Mouse (Mus musculus) midbrain, embryonic 12.5 days (tissue): ENCODE measurements around the gene Gucd1. TPM values are rescaled to one million over a fixed set of nuclear protein-coding genes. Genes with fewer than 3 reads are reported as not detected.

ENCODE experiments used
- ATAC-seq: fragments of 200-750 bp; cut with Nextera tagmentation; 2 replicates; pipeline ENCODE4 v1.8.0; 2017; ENCODE audit warnings: low read depth, moderate TSS enrichment, moderate library complexity; ENCODE audit not compliant: low FRiP score
- H3K27ac ChIP-seq: fragments of 300-500 bp; sonication (generic); replicated peaks from 2 replicates; pipeline ENCODE4 v1.5.1; 2016; ENCODE audit warnings: mild to moderate bottlenecking
- H3K27me3 ChIP-seq: fragments of 300-500 bp; sonication (generic); 2 replicates; pipeline ENCODE4 v1.6.1; 2016; ENCODE audit warnings: mild to moderate bottlenecking
- H3K36me3 ChIP-seq: fragments of 300-500 bp; sonication (generic); 2 replicates; pipeline ENCODE4 v1.6.1; 2016
- H3K4me1 ChIP-seq: fragments of 300-500 bp; sonication (generic); 2 replicates; pipeline ENCODE4 v1.6.1; 2016
- H3K4me2 ChIP-seq: fragments of 300-500 bp; sonication (generic); replicated peaks from 2 replicates; pipeline ENCODE4 v1.6.1; 2016; ENCODE audit warnings: mild to moderate bottlenecking, moderate library complexity
- H3K4me3 ChIP-seq: fragments of 300-500 bp; sonication (generic); 2 replicates; pipeline ENCODE4 v1.5.1; 2016; ENCODE audit warnings: mild to moderate bottlenecking
- H3K9ac ChIP-seq: fragments of 300-500 bp; sonication (generic); replicated peaks from 2 replicates; pipeline ENCODE4 v1.6.1; 2016; ENCODE audit warnings: mild to moderate bottlenecking, moderate library complexity
- H3K9me3 ChIP-seq: fragments of 300-500 bp; sonication (generic); 2 replicates; pipeline ENCODE4 v1.6.1; 2016; ENCODE audit warnings: mild to moderate bottlenecking
- WGBS: fragments of 180-500 bp; shearing (Covaris S2); methylation state at CpG from one replicate; pipeline ENCODE4 v1.1.7; 2016; 5-methylcytosine and 5-hydroxymethylcytosine counted together
- polyA plus RNA-seq: library from polyadenylated mRNA; unstranded; fragments of >200 nt; fragmentation: Nextera tagmentation; extraction: Ambion mirVana; gene quantifications from 2 replicates; pipeline ENCODE4 v1.2.1, GENCODE M21; 2016

Gucd1 gene
- polyA plus RNA-seq, 1 experiment from 2014 or later = 29.3 TPM

DNA sequence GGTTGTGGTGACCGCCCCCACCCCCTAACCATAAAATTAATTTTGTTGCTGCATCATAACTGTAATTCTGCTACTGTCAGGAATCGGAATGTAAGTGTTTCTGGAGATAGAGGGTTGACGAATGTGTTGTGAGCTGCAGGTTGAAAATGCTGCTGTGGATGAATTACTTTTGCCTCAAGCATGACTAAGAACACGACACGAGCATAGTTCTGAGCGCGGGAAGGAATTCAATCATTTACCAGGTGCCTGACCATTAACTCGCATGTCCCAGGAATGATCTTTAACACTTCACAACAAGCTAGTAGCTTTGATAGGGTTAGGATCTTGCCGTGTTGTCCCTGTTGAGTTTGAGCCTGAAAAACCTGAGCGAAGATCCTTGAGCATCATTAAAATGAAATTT lies 180.5 kb downstream of the Gucd1 start:
- Histone ChIP-seq H3K27ac (no peak overlapping the region), H3K9ac (no peak overlapping the region), H3K4me1 (no peaks in the 10 kb centered on the region), H3K9me3 (no peaks in the 10 kb centered on the region), H3K27me3 (no peaks in the 10 kb centered on the region), H3K4me2 (no peak overlapping the region), H3K36me3 (no peaks in the 10 kb centered on the region), H3K4me3 (no peak overlapping the region)
- WGBS = 87% methylated on average over 10 of the region's 10 CpGs
- no peak for ATAC-seq

GRCm38 (mm10) chr10:75335075-75335474 lies 182.7 kb downstream of the Gucd1 start:
- no peaks in the 10 kb centered on the region for H3K27me3 ChIP-seq
- no peak overlapping the region for H3K4me2 ChIP-seq
- ATAC-seq = no peak
- no peak overlapping the region for H3K9ac ChIP-seq
- no peaks in the 10 kb centered on the region for H3K4me1 ChIP-seq
- no peaks in the 10 kb centered on the region for H3K9me3 ChIP-seq
- H3K27ac ChIP-seq = no peak overlapping the region
- no peak overlapping the region for H3K4me3 ChIP-seq
- no peaks in the 10 kb centered on the region for H3K36me3 ChIP-seq
- 90% methylated on average over 6 of the region's 6 CpGs for whole genome bisulfite sequencing

GRCm38 (mm10) chr10:75334175-75334574 lies 183.6 kb downstream of the Gucd1 start:
- H3K4me2 ChIP-seq = no peak overlapping the region
- no peak overlapping the region for H3K4me3 ChIP-seq
- no peak for ATAC-seq
- no peak overlapping the region for H3K27ac ChIP-seq
- H3K9me3 ChIP-seq = no peaks in the 10 kb centered on the region
- no peaks in the 10 kb centered on the region for H3K27me3 ChIP-seq
- WGBS = 82% methylated on average over 7 of the region's 7 CpGs
- H3K9ac ChIP-seq = no peak overlapping the region
- no peaks in the 10 kb centered on the region for H3K36me3 ChIP-seq
- H3K4me1 ChIP-seq = no peaks in the 10 kb centered on the region

- H3K4me3 ChIP-seq = no peak overlapping the region
- H3K4me2 ChIP-seq = no peak overlapping the region
- no peaks in the 10 kb centered on the region for H3K27me3 ChIP-seq
- H3K4me1 ChIP-seq = no peaks in the 10 kb centered on the region
- no peak for ATAC-seq
- 94% methylated on average over 23 of the region's 23 CpGs for WGBS
- H3K9ac ChIP-seq = no peak overlapping the region
- no peak overlapping the region for H3K27ac ChIP-seq
- no peaks in the 10 kb centered on the region for H3K9me3 ChIP-seq
- H3K36me3 ChIP-seq = no peaks in the 10 kb centered on the region
Observed at GRCm38 (mm10) chr10:75333176-75333776, 184.5 kb downstream of the Gucd1 start.

GRCm38 (mm10) chr10:75332268-75332667 lies 185.5 kb downstream of the Gucd1 start:
- no peak overlapping the region for H3K4me3 ChIP-seq
- no peak for ATAC-seq
- no peak overlapping the region for H3K27ac ChIP-seq
- H3K4me2 ChIP-seq = no peak overlapping the region
- WGBS = 91% methylated on average over 3 of the region's 3 CpGs
- no peak overlapping the region for H3K9ac ChIP-seq
- H3K4me1 ChIP-seq = no peaks in the 10 kb centered on the region
- no peaks in the 10 kb centered on the region for H3K36me3 ChIP-seq
- H3K9me3 ChIP-seq = no peaks in the 10 kb centered on the region
- no peaks in the 10 kb centered on the region for H3K27me3 ChIP-seq

DNA sequence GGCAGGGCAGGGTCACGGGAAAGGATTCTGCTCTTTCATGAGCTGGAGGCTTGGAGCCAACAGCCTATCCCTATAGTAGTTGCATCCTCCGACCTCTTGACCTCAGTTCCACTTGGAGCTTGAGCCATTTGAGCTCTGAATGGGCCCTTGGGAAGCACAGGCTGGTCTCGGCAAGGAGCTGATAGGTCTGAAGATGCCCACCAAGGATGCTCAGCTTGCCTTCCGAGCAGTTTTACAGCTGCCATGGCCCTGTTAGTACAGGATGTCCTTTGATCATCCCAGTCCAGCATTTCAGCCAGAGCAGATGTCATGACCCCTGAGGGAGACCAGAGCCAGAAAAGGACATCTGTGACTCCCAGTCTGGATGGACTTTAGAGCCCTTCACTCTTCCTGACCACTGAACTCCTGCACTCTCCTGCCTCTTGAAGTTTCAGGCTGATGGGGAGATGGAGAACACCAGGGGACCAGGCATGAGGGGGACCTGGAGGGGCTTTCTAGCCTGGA lies 189.5 kb downstream of the Gucd1 start:
- H3K9ac ChIP-seq = no peak overlapping the region
- H3K27me3 ChIP-seq = no peaks in the 10 kb centered on the region
- H3K4me2 ChIP-seq = no peak overlapping the region
- no peaks in the 10 kb centered on the region for H3K9me3 ChIP-seq
- H3K4me3 ChIP-seq = no peak overlapping the region
- no peak for ATAC-seq
- WGBS = 34% methylated on average over 4 of the region's 4 CpGs
- H3K36me3 ChIP-seq = no peaks in the 10 kb centered on the region
- H3K27ac ChIP-seq = no peak overlapping the region
- no peaks in the 10 kb centered on the region for H3K4me1 ChIP-seq

- H3K27ac ChIP-seq = no peak overlapping the region
- no peak overlapping the region for H3K4me3 ChIP-seq
- no peak overlapping the region for H3K4me2 ChIP-seq
- no peaks in the 10 kb centered on the region for H3K27me3 ChIP-seq
- no peaks in the 10 kb centered on the region for H3K4me1 ChIP-seq
- ATAC-seq = no peak
- 85% methylated on average over 11 of the region's 11 CpGs for WGBS
- H3K9ac ChIP-seq = no peak overlapping the region
- no peaks in the 10 kb centered on the region for H3K36me3 ChIP-seq
- H3K9me3 ChIP-seq = no peaks in the 10 kb centered on the region
Observed at GRCm38 (mm10) chr10:75327081-75327480, 190.7 kb downstream of the Gucd1 start.

- 86% methylated on average over 3 of the region's 3 CpGs for WGBS
- Histone ChIP-seq H3K9ac (no peak overlapping the region), H3K36me3 (no peaks in the 10 kb centered on the region), H3K4me2 (no peak overlapping the region), H3K27me3 (no peaks in the 10 kb centered on the region), H3K27ac (no peak overlapping the region), H3K9me3 (no peaks in the 10 kb centered on the region), H3K4me1 (no peaks in the 10 kb centered on the region), H3K4me3 (no peak overlapping the region)
- no peak for ATAC-seq
Observed at GRCm38 (mm10) chr10:75326553-75326952, 191.2 kb downstream of the Gucd1 start.

GRCm38 (mm10) chr10:75325821-75326220 lies 192.0 kb downstream of the Gucd1 start:
- H3K9ac ChIP-seq = no peak overlapping the region
- no peaks in the 10 kb centered on the region for H3K4me1 ChIP-seq
- ATAC-seq = no peak
- no peak overlapping the region for H3K4me2 ChIP-seq
- no peaks in the 10 kb centered on the region for H3K9me3 ChIP-seq
- H3K27me3 ChIP-seq = no peaks in the 10 kb centered on the region
- H3K27ac ChIP-seq = no peak overlapping the region
- H3K4me3 ChIP-seq = no peak overlapping the region
- H3K36me3 ChIP-seq = no peaks in the 10 kb centered on the region
- 93% methylated on average over 23 of the region's 23 CpGs for WGBS

- Histone ChIP-seq H3K4me2 (no peak overlapping the region), H3K36me3 (no peaks in the 10 kb centered on the region), H3K9me3 (no peaks in the 10 kb centered on the region), H3K9ac (no peak overlapping the region), H3K27ac (no peak overlapping the region), H3K27me3 (peaks cover 5% of the 10 kb centered on the region), H3K4me3 (no peak overlapping the region), H3K4me1 (no peaks in the 10 kb centered on the region)
- ATAC-seq = no peak
- WGBS = 75% methylated on average over 10 of the region's 10 CpGs
Observed at GRCm38 (mm10) chr10:75324391-75324790, 193.4 kb downstream of the Gucd1 start.

DNA sequence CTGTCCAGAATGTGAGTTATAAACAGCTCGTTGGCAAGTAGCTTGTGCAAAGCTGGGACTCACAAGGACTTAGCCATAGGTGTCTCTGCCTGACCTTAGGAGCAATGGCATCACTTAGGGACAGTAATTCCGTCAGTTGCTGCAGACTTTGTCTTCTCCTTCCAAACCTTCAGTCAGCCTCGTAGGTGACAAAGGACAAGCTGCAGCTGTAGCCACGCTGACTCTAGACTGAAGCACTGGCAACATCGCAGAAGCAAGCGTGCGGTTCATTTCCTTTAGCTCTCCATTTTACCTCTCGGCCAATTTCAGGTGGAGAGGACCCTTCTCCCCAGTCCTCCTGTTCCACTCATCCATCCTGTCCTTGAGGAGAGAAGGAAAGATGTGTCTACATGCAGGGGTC lies 193.8 kb downstream of the Gucd1 start:
- no peak overlapping the region for H3K9ac ChIP-seq
- no peak overlapping the region for H3K27ac ChIP-seq
- H3K4me2 ChIP-seq = no peak overlapping the region
- no peaks in the 10 kb centered on the region for H3K4me1 ChIP-seq
- ATAC-seq = no peak
- H3K9me3 ChIP-seq = no peaks in the 10 kb centered on the region
- WGBS = 87% methylated on average over 8 of the region's 8 CpGs
- peaks cover 9% of the 10 kb centered on the region for H3K27me3 ChIP-seq
- H3K36me3 ChIP-seq = no peaks in the 10 kb centered on the region
- no peak overlapping the region for H3K4me3 ChIP-seq

- no peak for ATAC-seq
- Histone ChIP-seq H3K4me1 (no peaks in the 10 kb centered on the region), H3K27me3 (peaks cover 19% of the 10 kb centered on the region), H3K9me3 (no peaks in the 10 kb centered on the region), H3K27ac (no peak overlapping the region), H3K4me3 (no peak overlapping the region), H3K9ac (no peak overlapping the region), H3K36me3 (no peaks in the 10 kb centered on the region), H3K4me2 (no peak overlapping the region)
- WGBS = 47% methylated on average over 6 of the region's 6 CpGs
Observed at GRCm38 (mm10) chr10:75322966-75323365, 194.8 kb downstream of the Gucd1 start.

DNA sequence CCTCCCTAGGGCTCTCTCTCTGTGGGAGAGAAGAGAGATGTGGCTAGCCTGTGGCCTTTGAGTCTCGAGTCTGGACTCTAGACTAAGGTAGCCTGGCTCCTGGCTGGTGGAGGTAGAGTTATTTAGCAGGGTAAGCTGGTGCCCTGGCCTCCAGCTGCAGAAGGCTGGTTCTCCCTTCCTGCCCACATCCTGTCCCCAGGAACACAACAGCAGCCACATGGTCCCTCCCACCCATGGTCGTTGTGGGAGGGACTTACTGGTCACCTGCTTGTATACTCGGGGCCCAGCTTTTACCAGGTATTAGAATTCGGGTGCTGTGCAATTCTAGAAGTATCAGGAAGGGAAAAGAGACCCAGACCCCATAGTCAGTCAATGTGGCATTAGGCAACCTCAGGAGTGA lies 197.5 kb downstream of the Gucd1 start:
- peaks cover 14% of the 10 kb centered on the region for H3K4me1 ChIP-seq
- peaks cover 43% of the 10 kb centered on the region for H3K27me3 ChIP-seq
- WGBS = 70% methylated on average over 4 of the region's 4 CpGs
- no peak overlapping the region for H3K27ac ChIP-seq
- H3K36me3 ChIP-seq = no peaks in the 10 kb centered on the region
- no peak overlapping the region for H3K4me3 ChIP-seq
- H3K9me3 ChIP-seq = no peaks in the 10 kb centered on the region
- no peak for ATAC-seq
- no peak overlapping the region for H3K9ac ChIP-seq
- no peak overlapping the region for H3K4me2 ChIP-seq
